Mouse (Mus musculus) kidney, postnatal 14 days (tissue): ENCODE measurements around the gene Cdk5.

Experiments
- DNase-seq: peaks from one replicate; pipeline ENCODE4 v3.0.0; 2022; ENCODE audit warnings: mixed read lengths

Gene Cdk5

DNA sequence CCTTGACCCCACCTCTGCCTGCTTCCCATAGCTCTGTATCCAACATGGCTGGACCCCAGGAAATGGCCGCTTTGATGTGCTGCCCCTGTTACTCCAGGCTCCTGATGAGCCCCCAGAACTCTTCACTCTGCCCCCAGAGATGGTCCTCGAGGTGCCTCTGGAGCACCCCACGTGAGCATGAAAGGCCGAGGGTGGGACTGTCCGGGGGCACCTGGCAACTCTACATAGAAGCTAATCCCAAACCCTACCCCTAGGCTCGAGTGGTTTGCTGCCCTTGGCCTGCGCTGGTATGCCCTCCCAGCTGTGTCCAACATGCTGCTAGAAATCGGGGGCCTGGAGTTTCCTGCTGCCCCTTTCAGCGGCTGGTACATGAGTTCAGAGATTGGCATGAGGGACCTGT, 53.6 kb downstream of the Cdk5 start:
- DNase-seq, result no peak
